ENCODE assay signal across 13 mouse cellular contexts in genomic region chr1:161444858-161445257, GRCm38 (mm10). TPM values are rescaled to one million over a fixed set of nuclear protein-coding genes. Genes with fewer than 3 reads are reported as not detected.
DNase-seq lines count a peak whose midpoint lies in the region; ATAC-seq lines count a peak whose summit lies in the region.
"Had no signal": no experiment of that assay in that cellular context is flagged by ENCODE, and none has a peak within 500 bp of the region (broad histone marks: within the 10 kb centered on the region; RNA-seq: fewer than 3 reads in every experiment).

No protein-coding gene starts in this region.

- H3K4me3 ChIP-seq in neural tube, embryonic 12.5 days, result no peak overlapping the region
- H3K4me3 ChIP-seq: liver, embryonic 12.5 days had no signal

- 61% methylated on average over 7 of the region's 7 CpGs for WGBS in neural tube, embryonic 12.5 days

- no peaks in the 10 kb centered on the region for H3K36me3 ChIP-seq in neural tube, embryonic 12.5 days
- H3K36me3 ChIP-seq: liver, embryonic 12.5 days had no signal

- H3K4me2 ChIP-seq in neural tube, embryonic 12.5 days (replicated peaks), result no peak overlapping the region
- H3K4me2 ChIP-seq: liver, embryonic 12.5 days had no signal

- H3K4me1 ChIP-seq in neural tube, embryonic 12.5 days, result 0 out of 2 replicates have a peak, but pooled peaks cover 8% of the 10 kb centered on the region
- H3K4me1 ChIP-seq: liver, embryonic 12.5 days had no signal

- no peaks in the 10 kb centered on the region for H3K27me3 ChIP-seq in neural tube, embryonic 12.5 days (replicated peaks)
- H3K27me3 ChIP-seq: liver, embryonic 12.5 days had no signal

- no peak overlapping the region for H3K9ac ChIP-seq in neural tube, embryonic 12.5 days
- H3K9ac ChIP-seq: forebrain, postnatal 0 days; liver, embryonic 12.5 days had no signal

- H3K27ac ChIP-seq in neural tube, embryonic 12.5 days, result no peak overlapping the region
- H3K27ac ChIP-seq: liver, embryonic 12.5 days had no signal

- DNase-seq in embryo, embryonic 9.5 days (ENCODE audit: extremely low spot score), result peak; percentile 25
- peak; percentile 52 for DNase-seq in fat pad, adult 2 months (ENCODE audit: extremely low read depth, low read depth, low spot score)
- peak; percentile 14 to 42 for DNase-seq in kidney, postnatal 25 days
- DNase-seq in cerebellum, postnatal 10 days, result no peak
- DNase-seq in spleen, adult 18-20 months, result no peak
- no peak for DNase-seq in adrenal gland, adult (ENCODE audit: inconsistent age in 2 of 2, low spot score in 1 of 2)
- DNase-seq: adrenal gland, postnatal 25 days; cerebellum, postnatal 25 days; forebrain, postnatal 0 days had no signal

- H3K9me3 ChIP-seq in neural tube, embryonic 12.5 days, result no peaks in the 10 kb centered on the region
- H3K9me3 ChIP-seq: liver, embryonic 12.5 days had no signal

- 0 out of 2 replicates have a peak, but pooled peaks have one; percentile 25 for ATAC-seq in neural tube, embryonic 12.5 days (ENCODE audit: low FRiP score, low read depth)
- ATAC-seq: forebrain, postnatal 0 days; liver, embryonic 12.5 days; midbrain, embryonic 16.5 days had no signal

RNA-seq across cellular contexts. Expression of gene Tnfsf18, which starts 49.6 kb away (rescaled TPM):
- polyA plus RNA-seq in neural tube, embryonic 12.5 days (2016; fragmentation: Nextera tagmentation; extraction: Ambion mirVana), result 0.09 TPM in 2 replicates
- polyA plus RNA-seq: forebrain, postnatal 0 days; liver, embryonic 12.5 days had no signal

RNA-seq across cellular contexts. Expression of gene Tnfsf4, which starts 49.6 kb away (rescaled TPM):
- 0.10 TPM in 1 of 2 replicates, not detected in the other for polyA plus RNA-seq in neural tube, embryonic 12.5 days (2016; fragmentation: Nextera tagmentation; extraction: Ambion mirVana)
- polyA plus RNA-seq: forebrain, postnatal 0 days; heart, embryonic 14.5 days; liver, embryonic 12.5 days; midbrain, embryonic 16.5 days had no signal

Comparison
In these comparisons a context has a peak if more than half of its experiments do, and no peak if none do; other contexts are left out.
1. DNase-seq: peak in embryo, embryonic 9.5 days (single experiment), fat pad, adult 2 months (single experiment) and kidney, postnatal 25 days (2 of 2); none in cerebellum, postnatal 10 days (0 of 2), spleen, adult 18-20 months (0 of 2) and adrenal gland, adult (0 of 2).